Mouse (Mus musculus): ENCODE measurements around the gene Rnase11. TPM values are rescaled to one million over a fixed set of nuclear protein-coding genes. Genes with fewer than 3 reads are reported as not detected.
"Not testable (repeated sequence)": the region's sequence is repeated elsewhere in the genome, so short reads cannot be mapped to it uniquely, and the experiment has no call there.

The Rnase11 gene
- total RNA-seq, 1 experiment, result not detected

GRCm38 (mm10) chr14:51015780-51016179 is 34.2 kb downstream of the Rnase11 start:
- H3K9ac ChIP-seq (ENCODE audit: insufficient read depth, low read depth, low read length, poor library complexity, severe bottlenecking), result no peak overlapping the region
- H3K27ac ChIP-seq (ENCODE audit: insufficient read depth, low read depth, low read length, poor library complexity, severe bottlenecking), result no peak overlapping the region
- in situ Hi-C loops (cut with MboI; ENCODE audit: low sequenced_read_pairs in 2 of 2, unreplicated experiment in 2 of 2), result no loop called here
- H3K4me1 ChIP-seq (ENCODE audit: control insufficient read depth in 2 of 2, insufficient read depth in 2 of 2, low read length in 2 of 2, poor library complexity in 1 of 2), result no peaks in the 10 kb centered on the region
- no peak for DNase-seq (ENCODE audit: low read depth, low spot score)
- TF ChIP-seq ZNF384 (IDR thresholded peaks at IDR 0.05; ENCODE audit: low read depth, low read length) (no peak), HCFC1 (IDR thresholded peaks at IDR 0.05; ENCODE audit: borderline replicate concordance, insufficient read depth, low read length) (no peak), MAFK (IDR thresholded peaks at IDR 0.05; ENCODE audit: insufficient read depth, low read depth, low read length) (no peak), CHD2 (IDR thresholded peaks at IDR 0.05; ENCODE audit: low read depth, low read length) (no peak), ZC3H11A (IDR thresholded peaks at IDR 0.05; ENCODE audit: borderline replicate concordance, low read depth, low read length) (no peak)
- no peaks in the 10 kb centered on the region for H3K9me3 ChIP-seq (ENCODE audit: control insufficient read depth, insufficient read depth, low read depth, low read length)
- no peaks in the 10 kb centered on the region for H3K36me3 ChIP-seq (ENCODE audit: control insufficient read depth, insufficient read depth, low read length, poor library complexity, severe bottlenecking)
- H3K4me3 ChIP-seq (ENCODE audit: insufficient read depth in 1 of 2, low read depth in 1 of 2, low read length in 2 of 2, poor library complexity in 1 of 2, severe bottlenecking in 1 of 2), result no peak overlapping the region

- H3K4me1 ChIP-seq (ENCODE audit: control insufficient read depth in 2 of 2, insufficient read depth in 2 of 2, low read length in 2 of 2, poor library complexity in 1 of 2); DNase-seq (ENCODE audit: low read depth, low spot score); H3K9me3 ChIP-seq (ENCODE audit: control insufficient read depth, insufficient read depth, low read depth, low read length); H3K4me3 ChIP-seq (ENCODE audit: insufficient read depth in 1 of 2, low read depth in 1 of 2, low read length in 2 of 2, poor library complexity in 1 of 2, severe bottlenecking in 1 of 2); H3K27ac ChIP-seq (ENCODE audit: insufficient read depth, low read depth, low read length, poor library complexity, severe bottlenecking); H3K36me3 ChIP-seq (ENCODE audit: control insufficient read depth, insufficient read depth, low read length, poor library complexity, severe bottlenecking); in situ Hi-C loops (cut with MboI; ENCODE audit: low sequenced_read_pairs in 2 of 2, unreplicated experiment in 2 of 2); H3K9ac ChIP-seq (ENCODE audit: insufficient read depth, low read depth, low read length, poor library complexity, severe bottlenecking): not testable (repeated sequence)
Measured at GRCm38 (mm10) chr14:51014724-51015123, 35.2 kb downstream of the Rnase11 start.

GRCm38 (mm10) chr14:51009572-51009971 is 40.4 kb downstream of the Rnase11 start:
- TF ChIP-seq MAFK (IDR thresholded peaks at IDR 0.05; ENCODE audit: insufficient read depth, low read depth, low read length) (no peak), HCFC1 (IDR thresholded peaks at IDR 0.05; ENCODE audit: borderline replicate concordance, insufficient read depth, low read length) (no peak), ZC3H11A (IDR thresholded peaks at IDR 0.05; ENCODE audit: borderline replicate concordance, low read depth, low read length) (no peak), CHD2 (IDR thresholded peaks at IDR 0.05; ENCODE audit: low read depth, low read length) (no peak), ZNF384 (IDR thresholded peaks at IDR 0.05; ENCODE audit: low read depth, low read length) (no peak)
- H3K27ac ChIP-seq (ENCODE audit: insufficient read depth, low read depth, low read length, poor library complexity, severe bottlenecking), result no peak overlapping the region
- H3K4me3 ChIP-seq (ENCODE audit: insufficient read depth in 1 of 2, low read depth in 1 of 2, low read length in 2 of 2, poor library complexity in 1 of 2, severe bottlenecking in 1 of 2), result no peak overlapping the region
- H3K4me1 ChIP-seq (ENCODE audit: control insufficient read depth in 2 of 2, insufficient read depth in 2 of 2, low read length in 2 of 2, poor library complexity in 1 of 2), result no peaks in the 10 kb centered on the region
- no peaks in the 10 kb centered on the region for H3K36me3 ChIP-seq (ENCODE audit: control insufficient read depth, insufficient read depth, low read length, poor library complexity, severe bottlenecking)
- in situ Hi-C loops (cut with MboI; ENCODE audit: low sequenced_read_pairs in 2 of 2, unreplicated experiment in 2 of 2), result no loop called here
- H3K9me3 ChIP-seq (ENCODE audit: control insufficient read depth, insufficient read depth, low read depth, low read length), result no peaks in the 10 kb centered on the region
- DNase-seq (ENCODE audit: low read depth, low spot score), result no peak
- no peak overlapping the region for H3K9ac ChIP-seq (ENCODE audit: insufficient read depth, low read depth, low read length, poor library complexity, severe bottlenecking)

- Histone ChIP-seq H3K9ac (ENCODE audit: insufficient read depth, low read depth, low read length, poor library complexity, severe bottlenecking) (no peak overlapping the region), H3K36me3 (ENCODE audit: control insufficient read depth, insufficient read depth, low read length, poor library complexity, severe bottlenecking) (no peaks in the 10 kb centered on the region), H3K4me3 (ENCODE audit: insufficient read depth in 1 of 2, low read depth in 1 of 2, low read length in 2 of 2, poor library complexity in 1 of 2, severe bottlenecking in 1 of 2) (no peak overlapping the region), H3K4me1 (ENCODE audit: control insufficient read depth in 2 of 2, insufficient read depth in 2 of 2, low read length in 2 of 2, poor library complexity in 1 of 2) (no peaks in the 10 kb centered on the region), H3K9me3 (ENCODE audit: control insufficient read depth, insufficient read depth, low read depth, low read length) (no peaks in the 10 kb centered on the region), H3K27ac (ENCODE audit: insufficient read depth, low read depth, low read length, poor library complexity, severe bottlenecking) (no peak overlapping the region)
- in situ Hi-C loops (cut with MboI; ENCODE audit: low sequenced_read_pairs in 2 of 2, unreplicated experiment in 2 of 2), result no loop called here
- TF ChIP-seq MAFK (IDR thresholded peaks at IDR 0.05; ENCODE audit: insufficient read depth, low read depth, low read length) (no peak), CHD2 (IDR thresholded peaks at IDR 0.05; ENCODE audit: low read depth, low read length) (no peak), ZC3H11A (IDR thresholded peaks at IDR 0.05; ENCODE audit: borderline replicate concordance, low read depth, low read length) (no peak), HCFC1 (IDR thresholded peaks at IDR 0.05; ENCODE audit: borderline replicate concordance, insufficient read depth, low read length) (no peak)
- DNase-seq (ENCODE audit: low read depth, low spot score), result no peak
Measured at GRCm38 (mm10) chr14:51008781-51009180, 41.2 kb downstream of the Rnase11 start.

GRCm38 (mm10) chr14:51007914-51008713 is 41.8 kb downstream of the Rnase11 start:
- no peaks in the 10 kb centered on the region for H3K9me3 ChIP-seq (ENCODE audit: control insufficient read depth, insufficient read depth, low read depth, low read length)
- H3K4me3 ChIP-seq (ENCODE audit: insufficient read depth in 1 of 2, low read depth in 1 of 2, low read length in 2 of 2, poor library complexity in 1 of 2, severe bottlenecking in 1 of 2), result no peak overlapping the region
- in situ Hi-C loops (cut with MboI; ENCODE audit: low sequenced_read_pairs in 2 of 2, unreplicated experiment in 2 of 2), result no loop called here
- no peak overlapping the region for H3K9ac ChIP-seq (ENCODE audit: insufficient read depth, low read depth, low read length, poor library complexity, severe bottlenecking)
- TF ChIP-seq ZNF384 (IDR thresholded peaks at IDR 0.05; ENCODE audit: low read depth, low read length) (no peak), MAFK (IDR thresholded peaks at IDR 0.05; ENCODE audit: insufficient read depth, low read depth, low read length) (no peak), CHD2 (IDR thresholded peaks at IDR 0.05; ENCODE audit: low read depth, low read length) (no peak), HCFC1 (IDR thresholded peaks at IDR 0.05; ENCODE audit: borderline replicate concordance, insufficient read depth, low read length) (no peak), ZC3H11A (IDR thresholded peaks at IDR 0.05; ENCODE audit: borderline replicate concordance, low read depth, low read length) (no peak)
- DNase-seq (ENCODE audit: low read depth, low spot score), result no peak
- H3K4me1 ChIP-seq (ENCODE audit: control insufficient read depth in 2 of 2, insufficient read depth in 2 of 2, low read length in 2 of 2, poor library complexity in 1 of 2), result no peaks in the 10 kb centered on the region
- no peaks in the 10 kb centered on the region for H3K36me3 ChIP-seq (ENCODE audit: control insufficient read depth, insufficient read depth, low read length, poor library complexity, severe bottlenecking)
- H3K27ac ChIP-seq (ENCODE audit: insufficient read depth, low read depth, low read length, poor library complexity, severe bottlenecking), result no peak overlapping the region
